Mouse (Mus musculus) heart, embryonic 12.5 days (tissue): Measurements from ENCODE around the gene Zdhhc7. TPM values are rescaled to one million over a fixed set of nuclear protein-coding genes. Genes with fewer than 3 reads are reported as not detected.

Experiments used
- ATAC-seq: fragments of 200-750 bp; cut with Nextera tagmentation; 2 replicates; pipeline ENCODE4 v1.8.0; 2017; ENCODE audit warnings: moderate TSS enrichment, moderate library complexity; ENCODE audit not compliant: insufficient number of reproducible peaks, low FRiP score
- H3K27ac ChIP-seq: fragments of 300-500 bp; sonication (generic); 2 replicates; pipeline ENCODE4 v1.5.1; 2016; ENCODE audit warnings: mild to moderate bottlenecking, moderate library complexity; ENCODE audit not compliant: poor library complexity, severe bottlenecking
- H3K27me3 ChIP-seq: fragments of 300-500 bp; sonication (generic); replicated peaks from 2 replicates; pipeline ENCODE4 v1.6.1; 2016; ENCODE audit warnings: mild to moderate bottlenecking, moderate library complexity
- H3K36me3 ChIP-seq: fragments of 300-500 bp; sonication (generic); 2 replicates; pipeline ENCODE4 v1.6.1; 2016; ENCODE audit warnings: mild to moderate bottlenecking, moderate library complexity
- H3K4me1 ChIP-seq: fragments of 300-500 bp; sonication (generic); replicated peaks from 2 replicates; pipeline ENCODE4 v1.6.1; 2016; ENCODE audit warnings: mild to moderate bottlenecking
- H3K4me2 ChIP-seq: fragments of 300-500 bp; sonication (generic); 2 replicates; pipeline ENCODE4 v1.6.1; 2016; ENCODE audit warnings: mild to moderate bottlenecking, moderate library complexity
- H3K4me3 ChIP-seq: fragments of 300-500 bp; sonication (generic); 2 replicates; pipeline ENCODE4 v1.5.1; 2016; ENCODE audit warnings: mild to moderate bottlenecking
- H3K9ac ChIP-seq: fragments of 300-500 bp; sonication (generic); 2 replicates; pipeline ENCODE4 v1.6.1; 2016; ENCODE audit warnings: mild to moderate bottlenecking, moderate library complexity
- H3K9me3 ChIP-seq: fragments of 300-500 bp; sonication (generic); replicated peaks from 2 replicates; pipeline ENCODE4 v1.6.1; 2016; ENCODE audit warnings: mild to moderate bottlenecking, moderate library complexity
- WGBS: fragments of 180-500 bp; shearing (Covaris S2); methylation state at CpG from one replicate; pipeline ENCODE4 v1.1.7; 2016; 5-methylcytosine and 5-hydroxymethylcytosine counted together
- polyA plus RNA-seq: library from polyadenylated mRNA; unstranded; fragments of >200 nt; fragmentation: Nextera tagmentation; extraction: Ambion mirVana; gene quantifications from 2 replicates; pipeline ENCODE4 v1.2.1, GENCODE M21; 2016

Gene Zdhhc7
- polyA plus RNA-seq, 1 experiment from 2014 or later, result 33.9 TPM

DNA sequence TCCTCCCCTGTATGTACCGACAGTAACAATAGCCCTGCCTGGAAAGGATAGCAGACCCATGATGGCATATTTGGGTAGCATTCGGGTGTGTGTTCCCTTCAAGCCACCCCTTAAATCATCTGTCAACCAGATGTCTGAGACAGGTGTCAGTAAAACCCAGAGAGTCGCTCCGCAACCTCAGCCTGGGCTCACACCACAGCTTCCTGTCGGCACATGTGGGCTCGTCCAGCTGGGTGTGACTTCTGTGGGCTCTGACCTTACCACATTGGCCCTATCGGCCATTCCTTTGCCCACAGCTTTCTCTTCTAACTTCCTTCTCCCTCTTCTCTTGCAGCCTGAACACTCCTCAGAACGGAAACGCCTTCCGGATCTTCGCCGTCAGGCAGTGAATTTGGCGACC lies 51.3 kb downstream of the Zdhhc7 start:
- peaks cover 29% of the 10 kb centered on the region for H3K4me1 ChIP-seq
- H3K27ac ChIP-seq, result no peak overlapping the region
- peaks cover 13% of the 10 kb centered on the region; the same call in 1 of the 2 replicates for H3K27me3 ChIP-seq
- H3K9me3 ChIP-seq, result no peaks in the 10 kb centered on the region; the same call in 1 of the 2 replicates
- no peak overlapping the region for H3K9ac ChIP-seq
- no peaks in the 10 kb centered on the region for H3K36me3 ChIP-seq
- H3K4me2 ChIP-seq, result no peak overlapping the region
- no peak for ATAC-seq
- WGBS, result 81% methylated on average over 13 of the region's 13 CpGs
- H3K4me3 ChIP-seq, result no peak overlapping the region

GRCm38 (mm10) chr8:120046258-120047020 lies 54.8 kb downstream of the Zdhhc7 start:
- no peak overlapping the region for H3K9ac ChIP-seq
- WGBS, result 43% methylated on average over 14 of the region's 14 CpGs

DNA sequence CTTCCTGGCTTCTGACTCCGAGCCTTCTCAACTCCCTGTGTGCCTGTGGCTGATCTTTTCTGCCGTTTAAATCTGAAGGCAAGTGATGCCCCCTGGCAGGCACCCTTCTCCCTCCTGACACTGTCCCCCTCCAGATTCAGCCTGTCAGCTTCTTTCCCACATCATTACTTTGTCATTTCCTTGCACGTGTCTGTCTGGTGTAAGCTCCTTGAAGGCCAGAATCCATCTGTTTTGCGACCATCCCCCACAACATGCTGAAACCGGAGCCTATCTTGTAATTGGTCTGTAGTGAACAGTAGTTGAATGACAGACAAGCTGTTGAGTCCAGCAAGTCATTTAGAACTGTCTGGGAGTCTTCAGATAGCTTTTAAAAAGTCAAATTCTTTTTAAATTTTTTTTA lies 55.8 kb downstream of the Zdhhc7 start:
- WGBS, result 56% methylated on average over 5 of the region's 5 CpGs
- peaks cover 4% of the 10 kb centered on the region for H3K9me3 ChIP-seq

More at GRCm38 (mm10) chr8:120046258-120047020, 54.8 kb downstream of the Zdhhc7 start:
- H3K27me3 ChIP-seq, result peaks cover 37% of the 10 kb centered on the region; the same call in 1 of the 2 replicates
- no peaks in the 10 kb centered on the region for H3K36me3 ChIP-seq
- ATAC-seq, result peak; percentile 43; the same call in 1 of the 2 replicates
- H3K4me3 ChIP-seq, result no peak overlapping the region
- peaks cover 31% of the 10 kb centered on the region for H3K4me1 ChIP-seq
- H3K4me2 ChIP-seq, result no peak overlapping the region
- peaks cover 2% of the 10 kb centered on the region for H3K9me3 ChIP-seq
- peak overlapping the region; percentile 45; the same call in 1 of the 2 replicates for H3K27ac ChIP-seq

DNA sequence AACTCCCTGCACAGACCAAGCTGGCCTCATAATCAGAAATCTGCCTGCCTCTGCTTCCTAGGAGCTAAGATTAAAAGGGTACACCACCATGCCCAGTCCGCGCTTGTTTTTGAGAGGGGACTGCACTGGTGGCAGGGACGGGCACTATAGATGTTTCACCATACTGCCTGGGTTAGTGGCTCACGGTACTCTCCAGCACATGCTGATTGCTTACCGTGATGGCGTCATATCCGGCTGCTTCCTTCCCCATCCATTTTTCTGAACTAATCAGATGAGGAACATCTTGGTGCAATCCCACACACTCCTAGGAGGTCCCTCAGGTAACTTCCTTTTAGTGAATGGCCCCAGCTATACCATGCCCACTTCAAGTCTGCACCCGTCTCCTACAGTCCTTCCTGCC lies 56.4 kb downstream of the Zdhhc7 start:
- Histone ChIP-seq H3K9ac (no peak overlapping the region), H3K27me3 (peaks cover 37% of the 10 kb centered on the region; the same call in 1 of the 2 replicates), H3K27ac (no peak overlapping the region), H3K9me3 (peaks cover 4% of the 10 kb centered on the region), H3K36me3 (no peaks in the 10 kb centered on the region), H3K4me2 (no peak overlapping the region), H3K4me3 (no peak overlapping the region), H3K4me1 (peaks cover 33% of the 10 kb centered on the region)
- WGBS, result 90% methylated on average over 8 of the region's 8 CpGs
- no peak for ATAC-seq

More for the DNA sequence above, 55.8 kb downstream of the Zdhhc7 start:
- Histone ChIP-seq H3K36me3 (no peaks in the 10 kb centered on the region), H3K9ac (no peak overlapping the region), H3K27ac (no peak overlapping the region), H3K4me2 (no peak overlapping the region), H3K4me3 (no peak overlapping the region), H3K4me1 (peaks cover 33% of the 10 kb centered on the region), H3K27me3 (peaks cover 37% of the 10 kb centered on the region; the same call in 1 of the 2 replicates)
- ATAC-seq, result no peak

- Histone ChIP-seq H3K27me3 (peaks cover 44% of the 10 kb centered on the region), H3K9ac (no peak overlapping the region), H3K4me3 (no peak overlapping the region), H3K9me3 (peaks cover 4% of the 10 kb centered on the region), H3K4me1 (peaks cover 46% of the 10 kb centered on the region), H3K4me2 (no peak overlapping the region), H3K36me3 (no peaks in the 10 kb centered on the region), H3K27ac (no peak overlapping the region)
- WGBS, result 68% methylated on average over 10 of the region's 10 CpGs
- no peak for ATAC-seq
Observed at GRCm38 (mm10) chr8:120042542-120043312, 58.6 kb downstream of the Zdhhc7 start.

DNA sequence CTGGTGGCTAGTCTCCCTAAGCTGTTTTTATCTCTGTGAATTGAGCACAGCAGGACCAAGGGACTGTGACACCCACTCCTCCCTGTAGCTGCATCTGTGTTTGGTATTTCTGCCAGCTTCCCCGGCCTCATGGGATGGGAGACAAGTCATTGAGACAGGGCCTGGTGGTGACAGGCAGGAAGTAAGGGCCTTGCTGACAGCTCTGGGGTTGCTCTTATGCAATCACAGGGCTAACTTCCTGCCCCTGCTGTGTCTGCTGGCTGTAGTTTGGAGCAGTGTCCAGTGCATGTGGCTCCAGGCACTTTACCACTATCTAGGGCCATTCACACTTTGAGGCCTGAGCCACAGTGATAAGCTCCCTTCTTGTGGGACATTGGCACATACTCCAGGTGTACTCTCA lies 60.4 kb downstream of the Zdhhc7 start:
- H3K4me3 ChIP-seq, result no peak overlapping the region
- peaks cover 44% of the 10 kb centered on the region for H3K27me3 ChIP-seq
- H3K36me3 ChIP-seq, result no peaks in the 10 kb centered on the region
- peaks cover 50% of the 10 kb centered on the region for H3K4me1 ChIP-seq
- WGBS, result 8% methylated on average over 1 of the region's 1 CpGs
- peak; percentile 51 for ATAC-seq
- peak overlapping the region; percentile 26 for H3K27ac ChIP-seq
- H3K4me2 ChIP-seq, result no peak overlapping the region
- peaks cover 4% of the 10 kb centered on the region for H3K9me3 ChIP-seq
- no peak overlapping the region for H3K9ac ChIP-seq

GRCm38 (mm10) chr8:120039313-120039919 lies 61.9 kb downstream of the Zdhhc7 start:
- Histone ChIP-seq H3K27me3 (peaks cover 35% of the 10 kb centered on the region), H3K4me1 (peaks cover 52% of the 10 kb centered on the region), H3K9me3 (peaks cover 4% of the 10 kb centered on the region; the same call in 1 of the 2 replicates), H3K4me2 (no peak overlapping the region), H3K4me3 (no peak overlapping the region), H3K27ac (no peak overlapping the region), H3K36me3 (no peaks in the 10 kb centered on the region), H3K9ac (no peak overlapping the region)
- WGBS, result 49% methylated on average over 11 of the region's 11 CpGs
- ATAC-seq, result no peak

DNA sequence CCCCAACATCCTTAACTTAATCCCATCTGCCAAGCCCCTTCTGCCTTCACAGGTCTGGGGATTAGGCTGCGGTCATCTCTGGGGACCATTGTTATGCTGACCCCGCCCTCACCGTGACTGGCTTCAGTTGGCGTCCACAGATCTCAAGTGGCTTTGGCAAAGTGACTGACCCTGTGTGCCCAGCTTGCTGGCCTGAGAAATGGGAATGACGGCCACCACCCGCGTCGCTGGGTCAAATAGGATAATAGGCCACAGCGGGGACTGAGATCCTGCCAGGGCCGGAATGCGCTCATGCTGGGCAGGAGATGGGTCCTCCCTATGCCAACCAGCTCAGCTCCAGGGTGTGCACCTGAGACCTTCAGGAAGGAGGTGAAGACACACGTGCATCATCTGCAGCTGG lies 62.5 kb downstream of the Zdhhc7 start:
- H3K4me3 ChIP-seq, result no peak overlapping the region
- H3K4me1 ChIP-seq, result peaks cover 52% of the 10 kb centered on the region
- no peaks in the 10 kb centered on the region for H3K36me3 ChIP-seq
- H3K27me3 ChIP-seq, result peaks cover 28% of the 10 kb centered on the region
- 92% methylated on average over 12 of the region's 12 CpGs for WGBS
- ATAC-seq, result no peak
- H3K9ac ChIP-seq, result no peak overlapping the region
- H3K4me2 ChIP-seq, result no peak overlapping the region
- H3K27ac ChIP-seq, result no peak overlapping the region
- peaks cover 4% of the 10 kb centered on the region; the same call in 1 of the 2 replicates for H3K9me3 ChIP-seq

DNA sequence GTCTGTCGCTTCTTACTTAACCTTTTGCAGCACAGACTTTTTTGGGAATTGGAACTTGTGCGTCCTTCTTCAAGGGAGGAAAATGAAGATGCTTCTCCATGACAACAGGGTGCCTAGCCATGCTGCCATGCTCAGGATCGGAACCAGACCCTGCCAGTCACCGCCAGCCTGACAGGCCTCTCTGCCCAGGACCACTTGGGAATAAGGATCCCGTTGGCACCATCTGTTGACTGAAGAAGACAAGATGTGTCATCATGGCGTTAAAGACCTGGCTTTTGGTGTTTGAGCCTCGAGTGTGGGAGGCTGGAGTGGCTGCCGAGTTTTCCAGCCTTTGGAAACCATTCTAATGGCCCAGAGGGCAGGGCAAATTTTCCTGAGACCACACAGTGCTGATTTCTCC lies 63.7 kb downstream of the Zdhhc7 start:
- Histone ChIP-seq H3K9me3 (peaks cover 4% of the 10 kb centered on the region; the same call in 1 of the 2 replicates), H3K4me3 (no peak overlapping the region), H3K4me2 (no peak overlapping the region), H3K27me3 (peaks cover 17% of the 10 kb centered on the region), H3K27ac (no peak overlapping the region), H3K36me3 (no peaks in the 10 kb centered on the region), H3K9ac (no peak overlapping the region), H3K4me1 (peaks cover 52% of the 10 kb centered on the region)
- WGBS, result 77% methylated on average over 8 of the region's 8 CpGs
- ATAC-seq, result no peak

GRCm38 (mm10) chr8:120037199-120037598 lies 64.1 kb downstream of the Zdhhc7 start:
- Histone ChIP-seq H3K27me3 (peaks cover 16% of the 10 kb centered on the region), H3K4me3 (no peak overlapping the region), H3K9me3 (peaks cover 4% of the 10 kb centered on the region; the same call in 1 of the 2 replicates), H3K27ac (no peak overlapping the region), H3K36me3 (no peaks in the 10 kb centered on the region), H3K4me2 (no peak overlapping the region), H3K4me1 (peaks cover 52% of the 10 kb centered on the region), H3K9ac (no peak overlapping the region)
- WGBS, result 42% methylated on average over 15 of the region's 15 CpGs
- ATAC-seq, result no peak; the same call in 1 of the 2 replicates
